Mouse (Mus musculus): ENCODE measurements around the gene Mrpl24.

DNA sequence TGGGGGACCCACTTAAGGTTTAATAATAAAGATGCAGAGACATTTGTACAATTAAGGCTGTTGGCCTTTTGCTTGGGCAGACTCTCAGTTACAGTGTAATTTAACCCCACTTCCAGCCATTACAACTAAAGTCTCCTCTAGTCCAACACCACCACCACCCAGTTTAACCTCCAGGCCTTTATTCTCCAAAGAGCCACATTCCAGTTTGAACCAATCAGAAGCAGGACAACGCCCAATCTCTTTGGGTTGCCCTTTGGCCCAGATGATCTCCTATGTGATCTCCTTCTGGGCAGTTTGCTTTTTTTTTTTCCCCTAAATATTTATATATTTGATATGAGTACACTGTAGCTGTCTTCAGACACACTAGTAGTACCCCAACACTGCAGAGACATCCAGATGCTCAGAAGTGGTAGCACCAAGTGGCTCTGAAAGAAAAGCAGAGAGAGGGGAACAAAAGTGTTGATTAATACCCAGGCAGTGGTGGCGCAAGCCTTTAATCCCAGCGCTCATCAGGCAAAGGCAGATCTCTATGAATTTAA is 25.9 kb upstream of the Mrpl24 start:
- TF ChIP-seq CTCF (IDR thresholded peaks at IDR 0.05; ENCODE audit: extremely low read depth, insufficient read length, insufficient replicate concordance, low read depth, low read length) (no peak), POLR2A (IDR thresholded peaks at IDR 0.05; ENCODE audit: low read depth, low read length) (no peak)

Data from small intestine, adult 2 months (tissue).